19 mouse cellular contexts compared by ENCODE assay signal in genomic region chr3:34709553-34709952, GRCm38 (mm10). TPM values are rescaled to one million over a fixed set of nuclear protein-coding genes. Genes with fewer than 3 reads are reported as not detected.
A peak's percentile ranks its signal among the peaks of the same experiment; 100 is the strongest.
DNase-seq lines count a peak whose midpoint lies in the region; ATAC-seq and TF ChIP-seq lines count a peak whose summit lies in the region.
"Had no signal": no experiment of that assay in that cellular context is flagged by ENCODE, and none has a peak within 500 bp of the region (broad histone marks: within the 10 kb centered on the region; RNA-seq: fewer than 3 reads in every experiment).

No protein-coding gene starts in this region.

- no peaks in the 10 kb centered on the region for H3K9me3 ChIP-seq in kidney, embryonic 15.5 days (replicated peaks)
- no peaks in the 10 kb centered on the region for H3K9me3 ChIP-seq in kidney, embryonic 14.5 days (ENCODE audit: control insufficient read depth, low read length)
- no peaks in the 10 kb centered on the region for H3K9me3 ChIP-seq in E14TG2a.4 (ENCODE audit: low read length)
- H3K9me3 ChIP-seq: embryonic facial prominence, embryonic 13.5 days; heart, embryonic 12.5 days; hindbrain, embryonic 10.5 days had no signal

- no peak for ATAC-seq in kidney, embryonic 15.5 days (replicated peaks; ENCODE audit: low FRiP score)
- no peak for ATAC-seq in kidney, embryonic 14.5 days (ENCODE audit: low FRiP score, low TSS enrichment)
- ATAC-seq: forebrain, embryonic 14.5 days had no signal

- H3K27ac ChIP-seq in kidney, embryonic 15.5 days, result peak overlapping the region; percentile 22; the same call in 1 of the 2 replicates
- H3K27ac ChIP-seq in kidney, embryonic 14.5 days (ENCODE audit: low read depth, low read length), result no peak overlapping the region
- H3K27ac ChIP-seq: embryonic facial prominence, embryonic 13.5 days; gastrocnemius, adult 2 months; hindbrain, embryonic 10.5 days; hindbrain, embryonic 14.5 days had no signal

- WGBS in kidney, embryonic 15.5 days, result 71% methylated on average over 13 of the region's 13 CpGs
- 76% methylated on average over 13 of the region's 13 CpGs for whole genome bisulfite sequencing in kidney, embryonic 14.5 days

- H3K4me3 ChIP-seq in kidney, embryonic 15.5 days (replicated peaks), result no peak overlapping the region
- no peak overlapping the region for H3K4me3 ChIP-seq in kidney, embryonic 14.5 days (ENCODE audit: low read length)
- H3K4me3 ChIP-seq in E14TG2a.4 (replicated peaks; ENCODE audit: low read length), result 0 out of 2 replicates have a peak overlapping the region, but pooled peaks have one; percentile 0
- H3K4me3 ChIP-seq: embryonic facial prominence, embryonic 13.5 days; gastrocnemius, adult 2 months; heart, embryonic 12.5 days; hindbrain, embryonic 10.5 days had no signal

- DNase-seq in kidney, postnatal 14 days, result peak; percentile 6
- no peak for DNase-seq in kidney, adult 9 months
- DNase-seq in R1 (ENCODE audit: low read depth, low spot score), result peak; percentile 55
- DNase-seq in spleen, postnatal 14 days (ENCODE audit: low spot score in 2 of 2), result no peak
- DNase-seq: adrenal gland, postnatal 14 days; cerebellum, adult 18-20 months; cerebellum, adult 9-11 months; cerebellum, postnatal 36 days; gastrocnemius, adult 2 months; gastrocnemius, postnatal 25 days had no signal

- H3K36me3 ChIP-seq in kidney, embryonic 15.5 days, result no peaks in the 10 kb centered on the region
- no peaks in the 10 kb centered on the region for H3K36me3 ChIP-seq in kidney, embryonic 14.5 days (ENCODE audit: control insufficient read depth, insufficient read depth, low read length)
- no peaks in the 10 kb centered on the region for H3K36me3 ChIP-seq in E14TG2a.4 (ENCODE audit: insufficient read depth, low read length)
- H3K36me3 ChIP-seq: embryonic facial prominence, embryonic 13.5 days; G1E; heart, embryonic 12.5 days; hindbrain, embryonic 10.5 days had no signal

- H3K4me1 ChIP-seq in kidney, embryonic 15.5 days, result no peaks in the 10 kb centered on the region
- no peaks in the 10 kb centered on the region for H3K4me1 ChIP-seq in kidney, embryonic 14.5 days (ENCODE audit: control insufficient read depth, insufficient read depth, low read length)
- H3K4me1 ChIP-seq in E14TG2a.4 (replicated peaks; ENCODE audit: low read depth, low read length), result peaks cover 56% of the 10 kb centered on the region
- H3K4me1 ChIP-seq: embryonic facial prominence, embryonic 13.5 days; heart, embryonic 12.5 days; hindbrain, embryonic 10.5 days had no signal

- H3K9ac ChIP-seq in kidney, embryonic 15.5 days, result no peak overlapping the region
- H3K9ac ChIP-seq in kidney, embryonic 14.5 days (ENCODE audit: low read depth, low read length), result no peak overlapping the region
- H3K9ac ChIP-seq: embryonic facial prominence, embryonic 13.5 days; heart, embryonic 12.5 days; hindbrain, embryonic 14.5 days had no signal

- no peak for TF ChIP-seq CTCF in E14TG2a.4 (conservative IDR thresholded peaks at IDR 0.05; ENCODE audit: low read length)

- 0 out of 2 replicates have a peak overlapping the region, but pooled peaks have one; percentile 12 for H3K4me2 ChIP-seq in kidney, embryonic 15.5 days
- H3K4me2 ChIP-seq in kidney, embryonic 14.5 days (replicated peaks; ENCODE audit: low read depth, low read length), result no peak overlapping the region
- H3K4me2 ChIP-seq: embryonic facial prominence, embryonic 13.5 days; heart, embryonic 12.5 days; hindbrain, embryonic 14.5 days had no signal

- H3K27me3 ChIP-seq in kidney, embryonic 15.5 days, result no peaks in the 10 kb centered on the region
- H3K27me3 ChIP-seq in kidney, embryonic 14.5 days (ENCODE audit: control insufficient read depth, insufficient read depth, low read length), result no peaks in the 10 kb centered on the region
- H3K27me3 ChIP-seq in E14TG2a.4 (ENCODE audit: insufficient read depth, low read length), result peaks cover 11% of the 10 kb centered on the region
- H3K27me3 ChIP-seq: embryonic facial prominence, embryonic 13.5 days; heart, embryonic 12.5 days had no signal

RNA-seq across cellular contexts. Expression of gene Sox2, which starts 59.3 kb away (rescaled TPM):
- 0.08 and 0.10 TPM in 2 replicates for polyA plus RNA-seq in kidney, embryonic 15.5 days (2015; fragmentation: Nextera tagmentation; extraction: Ambion mirVana)
- polyA plus RNA-seq in kidney, embryonic 14.5 days (2014; fragmentation: Nextera tagmentation; extraction: Ambion mirVana), result not detected in 2 replicates
- polyA plus RNA-seq: G1E had no signal

Comparison
In these comparisons a context has a peak if more than half of its experiments do, and no peak if none do; other contexts are left out.
1. DNase-seq: peak in kidney, postnatal 14 days (single experiment) and R1 (single experiment); none in kidney, adult 9 months (single experiment) and spleen, postnatal 14 days (0 of 2).